Mouse (Mus musculus): ENCODE measurements around the gene Spaca4.

DNA sequence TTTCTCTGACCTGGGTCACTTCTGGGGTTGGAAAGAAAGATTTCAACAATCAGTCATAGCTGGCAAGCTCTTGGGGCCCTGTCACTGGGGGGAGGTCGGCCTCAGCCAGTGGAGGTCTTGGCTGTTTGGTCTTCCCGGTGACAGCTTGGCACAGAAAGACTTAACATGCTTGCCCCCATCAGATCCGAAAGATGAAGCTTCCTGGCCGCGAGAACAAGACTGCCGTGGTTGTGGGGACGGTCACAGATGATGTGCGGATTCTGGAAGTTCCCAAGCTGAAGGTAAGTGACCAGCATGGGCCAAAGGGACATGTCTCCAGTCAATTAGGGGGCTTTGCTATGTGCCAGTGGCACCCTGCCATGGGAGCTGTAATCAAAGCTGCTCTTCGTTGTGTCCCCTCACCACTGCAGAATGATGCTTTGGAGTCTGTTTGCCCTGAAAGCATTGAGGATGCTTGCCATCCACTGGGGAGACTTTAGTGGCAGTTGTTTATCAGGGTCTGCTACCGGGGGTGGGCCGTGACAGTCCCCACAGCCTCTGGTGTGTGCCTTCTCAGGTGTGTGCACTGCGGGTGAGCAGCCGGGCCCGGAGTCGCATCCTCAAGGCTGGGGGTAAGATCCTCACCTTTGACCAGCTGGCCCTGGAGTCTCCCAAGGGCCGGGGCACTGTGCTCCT, 5.7 kb downstream of the Spaca4 start:
- TF ChIP-seq CTCF (IDR thresholded peaks at IDR 0.05; ENCODE audit: borderline replicate concordance, control insufficient read depth, extremely low read depth, insufficient read depth, low read length, poor library complexity) (no peak), POLR2A (IDR thresholded peaks at IDR 0.05; ENCODE audit: control insufficient read depth, extremely low read depth, insufficient read depth, low read length, poor library complexity) (no peak)

Measured in thymus, adult 2 months (tissue).